Mouse (Mus musculus) megakaryocyte, adult 5-6 weeks (primary cell): Measurements from ENCODE around the gene Twsg1. TPM values are rescaled to one million over a fixed set of nuclear protein-coding genes. Genes with fewer than 3 reads are reported as not detected.

Experiments
- ATAC-seq: 2 replicates; pipeline ENCODE4 v1.8.0; 2016; ENCODE audit warnings: mild to moderate bottlenecking, inconsistent platforms; ENCODE audit not compliant: poor library complexity, severe bottlenecking
- total RNA-seq, 2 experiments: library from RNA; stranded (forward) in 1 of 2; stranded (reverse) in 1 of 2; fragments of 153-499, 151-499 nt in 1 of 2; fragments of 221-1000, 200-1000 nt in 1 of 2; gene quantifications; 2 replicates each; pipeline versions ENCODE4 v1.2.3 to v1.2.4; 2015 to 2017

The Twsg1 gene
- total RNA-seq, 2 experiments from 2014 or later = 4.1 to 6.5 TPM

DNA sequence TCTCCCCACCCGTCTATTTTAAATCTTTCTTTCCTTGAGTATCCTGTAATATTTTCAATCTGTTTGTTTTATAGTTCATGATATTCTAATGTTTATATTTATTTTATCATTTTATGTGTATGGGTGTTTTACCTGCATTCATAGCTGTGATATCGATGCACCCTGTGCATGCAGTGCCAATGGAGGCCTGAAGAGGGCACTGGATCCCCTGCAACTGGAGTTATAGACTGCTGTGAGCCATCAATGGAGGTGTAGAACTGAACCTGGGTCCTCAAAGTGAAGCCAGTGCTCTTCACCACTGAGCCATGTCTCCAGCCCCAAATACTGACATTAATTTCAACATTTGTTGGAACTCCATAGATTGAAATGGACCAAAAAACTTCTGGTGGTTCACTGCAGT, 17.3 kb downstream of the Twsg1 start:
- ATAC-seq = no peak

DNA sequence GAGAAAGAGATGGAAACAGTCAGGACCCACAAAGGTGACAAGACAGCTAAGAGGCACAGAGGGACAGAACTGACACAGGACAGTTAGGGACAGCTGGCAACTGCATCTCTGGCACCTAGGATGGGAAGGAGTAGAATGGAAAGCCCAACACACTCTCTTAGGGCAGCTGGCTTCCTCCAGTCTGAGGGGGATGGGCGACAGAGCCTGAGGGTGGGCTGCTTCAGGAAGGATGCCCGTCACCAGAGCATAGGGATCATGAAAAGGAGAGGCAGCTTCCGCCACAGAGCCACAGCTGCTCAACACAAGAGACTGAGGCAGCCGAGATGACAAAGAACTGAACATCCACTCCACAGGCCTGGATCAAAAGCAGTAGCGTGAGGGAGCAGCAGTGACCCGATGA, 19.5 kb downstream of the Twsg1 start:
- ATAC-seq = 0 out of 2 replicates have a peak, but pooled peaks have one; percentile 13

DNA sequence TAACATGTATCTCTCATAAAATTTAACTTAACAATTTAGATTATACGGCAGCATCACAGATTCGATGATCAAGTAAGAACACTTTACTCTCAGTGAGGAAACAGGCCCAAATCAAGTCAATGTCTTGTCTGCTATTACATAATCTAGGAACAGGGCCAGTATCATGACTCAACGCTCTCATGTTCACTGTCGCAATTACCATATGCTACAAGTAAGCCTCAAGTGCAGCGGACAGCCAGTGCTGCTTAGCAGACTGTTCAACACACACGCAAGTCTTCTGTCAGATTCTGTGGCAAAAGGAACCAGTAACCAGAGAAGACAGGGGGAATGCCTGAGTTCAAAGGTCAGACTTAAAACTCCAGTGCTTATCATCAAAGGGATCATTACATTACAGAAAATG, 20.1 kb downstream of the Twsg1 start:
- peak; percentile 99 for ATAC-seq

DNA sequence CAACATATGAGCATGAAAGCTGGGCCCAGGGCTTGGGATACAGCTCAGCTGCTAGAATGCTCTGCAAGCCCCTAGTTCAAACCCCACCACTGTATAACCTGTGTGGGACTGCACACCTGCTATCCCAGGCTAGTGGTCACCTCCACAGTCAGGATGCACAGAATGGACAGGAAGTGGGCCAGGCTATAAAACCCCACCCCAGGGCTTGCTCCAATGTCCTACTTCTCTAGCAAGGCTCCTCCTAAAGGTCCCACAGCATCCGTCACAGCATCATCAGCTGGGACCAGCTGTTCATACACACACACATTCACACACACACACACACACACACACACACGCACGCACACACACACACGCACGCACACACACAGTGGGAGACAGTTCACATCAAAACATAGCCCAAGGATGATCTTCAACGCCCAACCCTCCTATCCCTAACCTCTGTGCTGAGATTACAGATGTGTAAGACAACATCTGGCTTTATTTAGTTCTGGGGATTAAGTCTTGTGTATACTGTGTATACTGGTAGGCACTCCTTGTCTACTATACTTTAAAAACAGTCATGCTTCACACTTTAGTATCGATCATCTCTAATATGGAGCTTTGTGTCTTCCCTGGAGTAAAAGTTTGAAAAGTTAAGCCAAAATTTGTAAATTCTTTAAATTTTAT, 20.7 kb downstream of the Twsg1 start:
- ATAC-seq = no peak

DNA sequence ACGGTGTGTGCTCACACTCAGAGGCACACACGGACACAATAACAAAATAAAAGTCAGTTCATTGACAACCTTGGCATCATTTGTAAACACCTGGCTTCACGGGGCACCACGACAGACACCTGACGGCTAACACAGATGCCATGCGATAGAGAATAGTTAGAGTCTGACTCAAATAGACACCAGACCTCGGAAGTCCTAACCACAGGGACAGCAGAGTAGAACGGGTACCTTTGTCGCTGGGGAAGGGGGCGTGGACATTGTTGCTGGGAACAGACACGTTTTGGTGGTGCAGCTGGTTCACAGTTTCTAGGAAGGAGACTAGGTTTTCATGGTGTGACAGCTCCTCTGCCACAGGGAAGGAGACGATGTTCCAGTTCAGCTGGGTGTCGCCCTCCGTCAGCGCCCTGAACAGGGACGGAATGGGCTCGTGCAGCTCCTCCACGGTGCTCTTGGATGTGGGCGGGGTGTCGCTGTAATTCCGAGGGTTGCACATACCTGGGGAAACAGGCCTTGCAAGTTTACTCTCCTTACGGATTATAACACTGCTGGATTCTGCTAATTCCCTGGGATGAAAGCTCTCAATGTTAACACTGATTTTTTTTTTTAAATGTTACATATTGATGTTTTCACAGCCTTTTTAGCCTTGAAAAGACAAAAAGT, 21.6 kb downstream of the Twsg1 start:
- ATAC-seq = no peak

DNA sequence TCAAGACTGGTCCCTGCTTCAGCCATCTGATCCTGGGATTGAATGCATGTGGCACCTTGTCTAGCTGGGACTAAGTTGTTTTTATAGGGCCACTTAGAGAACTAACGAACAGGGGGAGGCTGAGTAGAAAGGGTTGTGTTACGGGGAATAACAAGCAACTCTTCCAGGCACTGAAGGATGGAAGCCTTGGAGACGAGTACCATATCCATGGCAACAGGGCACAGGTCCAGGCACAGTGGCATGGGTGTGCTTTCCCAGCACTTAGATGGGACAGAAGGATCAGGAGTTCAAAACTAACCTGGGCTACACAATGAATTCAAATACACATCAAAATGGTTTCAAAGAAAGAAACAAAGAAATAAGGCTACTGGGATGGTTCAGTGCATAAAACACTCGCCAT, 23.9 kb downstream of the Twsg1 start:
- ATAC-seq = no peak

DNA sequence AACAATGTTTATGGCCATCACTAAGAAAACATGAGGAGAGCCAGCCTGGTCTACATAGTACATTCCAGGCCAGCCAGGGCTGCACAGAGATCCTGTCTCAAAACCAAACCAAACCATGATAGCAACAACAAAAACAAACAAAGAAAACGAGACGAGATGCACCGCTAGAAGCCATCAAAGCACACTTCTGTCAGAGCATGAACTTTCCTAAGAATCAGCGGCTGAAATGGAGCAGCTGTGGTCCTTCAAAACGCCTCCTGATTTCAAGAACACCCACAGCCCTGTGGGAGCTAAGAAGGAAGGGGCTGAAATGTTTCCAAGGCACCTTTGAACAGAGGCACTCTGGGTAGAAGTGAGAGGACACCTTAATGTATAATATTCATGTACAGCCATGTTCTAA, 26.8 kb downstream of the Twsg1 start:
- ATAC-seq = no peak

DNA sequence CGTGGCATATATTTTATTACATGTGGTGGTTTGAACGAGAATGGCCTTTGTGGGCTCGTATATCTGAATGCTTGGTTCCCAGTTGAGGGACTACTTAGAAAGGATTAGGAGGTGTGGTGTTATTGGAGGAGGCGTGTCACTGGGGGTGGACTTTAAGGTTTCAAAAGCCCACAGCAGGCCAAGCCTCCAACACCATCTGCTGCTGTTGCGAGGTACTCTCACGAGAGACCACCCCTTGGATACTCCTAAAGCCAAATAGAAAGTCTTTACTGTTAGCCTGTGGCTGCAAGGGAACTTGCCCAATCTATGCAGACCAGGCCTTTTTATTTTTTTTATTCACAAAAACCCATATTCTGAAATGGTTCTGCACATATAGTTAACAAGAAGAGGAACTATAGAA, 29.1 kb downstream of the Twsg1 start:
- ATAC-seq = no peak

DNA sequence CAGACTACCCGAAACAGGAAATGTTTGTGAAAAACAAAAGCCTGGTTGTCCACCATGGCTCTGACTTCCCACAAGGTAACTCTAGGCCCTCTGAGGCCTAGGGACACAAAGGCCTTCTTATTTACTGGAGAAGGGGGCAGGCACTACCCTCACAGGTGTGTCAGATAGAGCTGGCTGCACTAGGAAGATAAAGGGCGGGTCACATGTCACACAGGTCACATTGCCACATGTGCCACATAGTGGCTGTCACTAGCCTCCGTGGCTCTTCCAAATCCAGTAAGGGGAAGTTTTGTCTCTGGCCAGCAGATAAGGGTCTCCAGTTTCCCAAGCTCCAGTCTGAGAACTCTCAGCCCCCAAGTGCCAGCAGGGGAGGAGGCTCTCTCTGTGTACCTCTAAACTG, 31.8 kb downstream of the Twsg1 start:
- no peak; the same call in 1 of the 2 replicates for ATAC-seq

DNA sequence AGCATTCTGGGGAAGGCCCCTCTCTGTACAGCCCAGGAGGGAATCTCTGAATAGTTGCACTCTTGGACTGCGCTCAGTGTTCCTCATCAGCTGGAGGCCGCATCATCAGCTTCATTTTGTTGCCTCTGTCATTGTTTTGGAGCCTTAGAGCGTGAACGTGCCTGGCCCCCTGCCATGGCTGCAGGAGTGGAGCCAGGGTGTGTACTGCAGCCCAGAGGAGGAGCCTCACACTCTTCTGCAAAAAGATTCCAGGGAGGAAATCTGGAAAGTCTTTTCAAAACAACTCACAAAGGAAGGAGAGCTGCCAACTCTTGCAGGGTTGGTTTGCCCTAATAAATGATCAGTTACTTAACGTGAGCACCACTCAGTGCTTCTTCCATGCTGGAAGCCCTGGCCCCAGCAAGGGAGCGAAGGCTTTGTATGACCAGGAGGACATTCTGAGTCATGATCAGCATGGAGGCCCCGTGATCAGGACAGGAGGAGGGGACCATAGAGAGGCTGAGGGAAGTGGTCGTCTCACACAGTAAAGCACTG, 34.8 kb downstream of the Twsg1 start:
- no peak for ATAC-seq

DNA sequence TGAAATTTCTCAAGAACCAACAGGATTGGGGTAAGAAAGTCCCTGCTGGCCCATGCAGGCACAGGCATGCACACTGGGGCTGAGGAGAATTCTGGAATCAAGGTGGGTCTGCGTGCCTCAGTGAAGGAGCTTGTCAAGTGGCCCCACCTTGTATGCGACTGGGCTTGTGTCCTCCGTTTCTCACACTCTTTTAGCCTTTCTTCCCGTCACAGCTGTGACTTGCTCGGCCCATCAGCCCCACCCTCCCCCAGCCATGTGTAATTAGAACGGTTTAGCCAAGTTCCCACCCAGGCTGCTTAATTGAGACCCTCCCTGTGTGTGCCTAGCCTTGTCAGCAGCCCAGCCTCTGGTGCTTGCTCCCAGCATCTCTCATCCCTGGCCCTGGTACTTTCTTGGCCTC, 36.9 kb downstream of the Twsg1 start:
- ATAC-seq = no peak

DNA sequence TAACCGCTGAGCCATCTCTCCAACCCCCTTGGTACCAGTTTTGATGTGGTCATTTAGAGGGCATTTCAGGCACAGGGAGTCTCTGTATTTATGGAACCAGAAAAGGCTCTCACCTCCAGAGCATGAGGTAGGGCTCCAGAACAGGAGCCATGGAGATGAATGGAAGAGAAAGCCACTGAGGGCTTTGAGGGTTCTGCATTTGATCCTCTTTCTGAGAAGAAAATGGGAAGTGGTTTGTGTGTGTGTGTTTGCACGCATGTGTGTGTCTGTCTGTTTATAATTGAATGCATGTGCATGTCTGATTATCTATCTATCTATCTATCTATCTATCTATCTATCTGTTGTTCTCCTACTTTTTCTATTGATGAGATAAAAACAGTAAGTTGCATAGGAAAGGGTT, 38.8 kb downstream of the Twsg1 start:
- peak; percentile 49 for ATAC-seq

DNA sequence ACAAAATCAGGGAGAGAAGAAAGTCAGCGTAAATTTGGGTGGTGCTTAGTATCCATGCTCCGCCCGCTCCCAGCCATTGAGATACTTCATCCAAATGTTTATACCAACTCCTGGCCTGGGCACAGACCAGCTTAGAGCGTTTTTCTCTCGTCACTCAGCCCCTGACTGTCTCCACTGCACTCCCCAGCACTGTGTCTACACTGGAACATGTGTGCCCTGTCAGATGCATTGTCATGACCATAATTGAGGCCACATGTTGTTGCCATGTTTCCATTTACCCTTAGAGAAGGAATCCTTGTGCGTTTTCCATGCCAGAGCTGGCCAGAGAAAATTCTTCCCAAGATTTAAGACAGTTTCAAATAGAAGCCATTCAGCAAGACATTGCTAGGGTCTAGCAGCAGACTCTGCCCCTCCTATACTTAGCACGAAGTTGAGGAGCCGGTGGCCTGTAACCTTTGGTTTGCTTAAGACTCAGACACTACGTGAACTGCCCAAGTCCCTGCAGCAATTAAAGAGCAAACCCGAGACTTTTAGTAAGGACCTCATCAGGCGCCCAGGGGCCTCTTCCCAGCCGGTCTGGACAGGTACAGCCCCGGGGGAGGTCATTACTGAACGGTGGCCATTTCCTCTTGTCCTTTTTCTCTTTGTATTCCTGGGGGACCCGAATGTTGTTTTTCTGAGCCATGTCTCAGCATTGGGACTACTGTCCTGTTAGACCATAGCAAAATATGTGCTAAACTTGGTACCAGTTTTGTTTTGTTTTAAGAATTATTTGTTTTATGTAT, 39.5 kb downstream of the Twsg1 start:
- ATAC-seq = no peak

DNA sequence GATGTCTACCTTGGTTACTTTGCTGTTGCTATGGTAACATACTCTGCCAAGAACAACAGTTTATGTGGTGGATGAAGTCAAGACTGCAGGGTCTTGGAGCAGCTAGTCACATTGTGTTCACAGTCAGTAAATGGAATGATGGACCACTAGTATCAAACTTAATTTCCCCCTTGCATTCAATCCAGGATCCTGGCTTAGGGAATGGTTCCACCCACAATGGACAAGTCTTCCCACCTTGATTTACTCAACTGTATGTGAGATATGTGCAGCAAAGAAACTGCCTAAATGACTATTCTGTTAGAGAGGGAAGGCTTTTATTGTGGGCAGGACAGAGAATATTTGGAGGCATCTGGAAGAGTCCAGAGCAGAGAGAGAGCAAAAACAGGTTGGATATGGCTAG, 42.8 kb downstream of the Twsg1 start:
- no peak for ATAC-seq

DNA sequence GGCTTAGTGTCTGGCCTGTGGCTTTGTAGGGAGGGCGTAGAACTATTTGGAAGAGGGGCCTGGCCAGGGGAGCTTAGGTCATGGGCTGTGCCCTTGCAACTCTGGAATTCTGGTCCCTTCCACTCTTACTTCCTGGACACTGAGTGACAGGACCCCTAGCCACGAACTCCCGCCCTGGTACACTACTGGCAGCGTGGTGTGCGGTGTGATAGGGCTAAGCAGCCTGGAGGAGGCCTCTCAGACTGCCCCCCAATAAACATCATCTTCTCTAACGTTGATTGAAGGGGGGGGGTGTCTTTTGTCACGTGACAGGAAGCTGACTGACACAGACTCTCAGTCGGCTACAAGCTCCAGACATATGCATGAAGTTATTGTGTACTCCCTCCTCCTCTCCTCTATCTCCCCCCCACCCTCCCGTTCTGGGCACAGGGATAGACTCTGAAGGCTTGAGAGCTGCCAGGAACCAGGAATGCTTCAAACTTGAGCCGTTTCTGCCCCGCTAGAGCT, 44.1 kb downstream of the Twsg1 start:
- ATAC-seq = peak; percentile 69

DNA sequence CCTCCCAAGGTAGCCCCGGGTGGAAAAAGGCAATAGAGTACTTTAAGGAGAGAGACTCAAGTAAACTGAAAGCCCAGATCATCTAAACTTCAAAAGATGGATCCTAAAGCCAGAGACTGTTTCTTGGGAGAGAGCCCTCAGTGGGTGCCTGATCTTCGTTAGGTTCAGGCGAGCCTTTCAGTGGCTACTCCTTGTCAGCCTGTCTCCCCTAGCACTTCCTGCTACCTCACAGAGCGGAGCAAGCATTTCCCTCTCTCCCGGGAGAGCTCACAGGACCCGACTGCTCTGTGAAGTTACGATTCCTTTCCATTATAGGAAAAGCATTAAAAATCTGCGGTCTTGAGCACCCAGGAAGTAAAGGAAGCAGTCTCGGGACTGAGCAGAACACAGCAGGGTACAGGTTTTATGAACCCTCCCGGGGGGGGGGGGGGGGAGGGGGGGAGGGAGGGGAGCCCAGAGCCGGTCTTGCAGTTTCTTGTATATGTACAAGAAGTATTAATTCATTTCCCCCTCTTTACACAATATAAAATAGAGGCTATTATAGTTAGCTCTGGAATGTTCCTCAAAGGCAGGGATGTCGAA, 44.6 kb downstream of the Twsg1 start:
- peak; percentile 64 for ATAC-seq

DNA sequence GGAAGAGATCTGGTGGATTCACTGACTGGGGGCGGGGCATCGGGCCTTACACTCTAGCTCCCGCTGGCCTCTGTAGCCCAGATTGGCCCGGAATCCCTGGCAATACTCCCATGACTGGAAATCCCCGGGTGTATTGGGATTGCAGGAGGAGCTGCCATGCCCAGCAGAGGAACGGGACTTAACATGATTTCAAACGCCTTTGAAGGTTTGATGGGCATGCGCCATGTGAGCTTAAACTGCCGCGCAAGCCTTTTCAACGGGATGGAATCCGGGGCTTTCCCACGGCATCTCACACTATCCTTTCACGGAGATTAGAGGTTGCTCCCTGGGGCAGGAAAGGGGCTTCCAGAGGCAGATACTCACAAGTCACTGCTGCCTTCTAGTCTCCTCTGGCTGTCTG, 45.8 kb downstream of the Twsg1 start:
- ATAC-seq = no peak

DNA sequence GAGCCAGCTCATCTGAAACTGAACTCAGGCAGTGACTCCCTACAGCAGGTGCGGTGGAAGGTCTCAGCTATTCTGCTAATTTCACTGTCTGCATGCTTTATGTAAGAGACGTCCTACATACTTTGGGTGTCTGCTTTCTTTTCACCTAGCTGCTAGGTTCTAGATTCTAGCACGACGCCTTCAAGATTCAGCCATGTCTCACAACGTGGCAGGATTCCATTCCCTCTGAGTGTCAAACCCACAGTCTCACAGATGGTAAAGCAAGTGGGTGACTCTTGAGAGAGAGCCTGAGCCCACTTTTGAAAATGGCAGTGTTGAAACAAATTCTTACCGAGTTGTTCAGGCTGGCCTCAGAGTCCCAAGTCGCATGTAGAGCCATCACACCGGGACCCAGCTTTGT, 47.2 kb downstream of the Twsg1 start:
- ATAC-seq = no peak

DNA sequence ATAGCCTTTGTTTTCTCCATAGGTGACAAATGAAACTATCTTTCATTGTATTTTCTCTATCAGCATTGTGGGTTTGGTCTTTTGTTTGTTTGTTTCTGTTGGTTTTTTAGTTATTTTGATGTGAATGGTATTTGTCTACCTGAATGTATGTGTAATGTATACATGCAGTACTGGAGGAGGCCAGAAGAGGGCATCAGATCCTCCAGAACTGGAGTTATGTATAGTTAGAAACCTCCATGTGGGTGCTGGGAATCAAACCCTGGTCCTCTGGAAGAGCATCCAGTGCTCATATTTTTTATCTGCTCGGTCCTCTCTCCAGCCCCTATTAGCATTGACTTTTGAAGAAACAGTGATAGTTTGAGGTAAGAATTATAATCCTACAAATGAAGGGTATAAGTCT, 48.0 kb downstream of the Twsg1 start:
- no peak for ATAC-seq

DNA sequence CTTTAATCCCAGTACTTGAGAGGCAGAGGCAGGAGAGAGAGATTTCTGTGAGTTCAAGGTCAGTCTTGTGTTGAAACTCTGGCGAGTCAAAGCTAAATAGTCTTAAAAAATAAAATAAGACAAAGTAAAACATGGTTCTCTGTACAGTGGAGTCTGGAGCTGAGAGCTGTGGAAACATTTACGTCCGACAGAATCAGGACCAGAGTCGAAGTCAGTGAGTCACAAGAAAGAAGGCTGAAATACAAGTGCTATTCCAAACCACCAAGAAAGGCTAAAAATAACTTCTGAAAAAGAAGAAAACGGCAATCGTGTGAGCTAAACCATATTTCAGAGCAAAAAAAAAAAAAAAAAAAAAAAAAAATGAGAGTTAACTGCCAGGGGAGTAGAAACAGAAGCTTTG, 48.7 kb downstream of the Twsg1 start:
- no peak for ATAC-seq

DNA sequence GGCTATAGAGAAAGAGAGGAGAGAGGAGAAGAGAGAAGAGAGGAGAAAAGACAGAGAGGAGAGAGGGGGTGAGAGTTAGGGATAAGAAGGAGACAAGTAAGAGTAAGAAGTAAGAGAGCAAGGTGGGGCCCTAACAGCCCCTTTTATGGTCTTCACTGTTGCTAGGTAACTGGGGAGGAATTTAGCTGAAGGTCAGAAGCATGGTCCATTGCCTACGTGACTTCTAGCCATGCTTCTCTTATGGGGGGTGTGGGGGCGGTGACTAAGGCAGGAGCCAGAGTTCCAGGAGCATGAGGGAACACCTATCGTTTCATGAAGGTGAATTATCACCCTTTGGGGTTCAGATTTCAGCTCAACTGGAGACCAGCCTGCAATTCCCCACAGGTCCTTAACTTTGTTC, 55.0 kb downstream of the Twsg1 start:
- ATAC-seq = no peak
